Mouse (Mus musculus) liver, embryonic 13.5 days (tissue): ENCODE measurements around the gene Cend1. TPM values are rescaled to one million over a fixed set of nuclear protein-coding genes. Genes with fewer than 3 reads are reported as not detected.

ENCODE experiments used
- ATAC-seq: fragments of 200-750 bp; cut with Nextera tagmentation; 2 replicates; pipeline ENCODE4 v1.8.0; 2017; ENCODE audit warnings: low read depth, mild to moderate bottlenecking, moderate number of reproducible peaks, moderate library complexity
- DNase-seq: peaks from one replicate; pipeline ENCODE4 v3.0.0; 2022
- H3K27ac ChIP-seq: fragments of 300-500 bp; sonication (generic); 2 replicates; pipeline ENCODE4 v1.5.1; 2015; ENCODE audit warnings: moderate library complexity, mild to moderate bottlenecking, inconsistent platforms
- H3K27me3 ChIP-seq: fragments of 300-500 bp; sonication (generic); 2 replicates; pipeline ENCODE4 v1.6.1; 2015; ENCODE audit warnings: mild to moderate bottlenecking, inconsistent platforms
- H3K36me3 ChIP-seq: fragments of 300-500 bp; sonication (generic); 2 replicates; pipeline ENCODE4 v1.6.1; 2015; ENCODE audit warnings: mild to moderate bottlenecking, inconsistent platforms
- H3K4me1 ChIP-seq: fragments of 300-500 bp; sonication (generic); replicated peaks from 2 replicates; pipeline ENCODE4 v1.6.1; 2015; ENCODE audit warnings: inconsistent platforms
- H3K4me2 ChIP-seq: fragments of 300-500 bp; sonication (generic); 2 replicates; pipeline ENCODE4 v1.6.1; 2015; ENCODE audit warnings: inconsistent platforms, mild to moderate bottlenecking, moderate library complexity
- H3K4me3 ChIP-seq: fragments of 300-500 bp; sonication (generic); replicated peaks from 2 replicates; pipeline ENCODE4 v1.5.1; 2015; ENCODE audit warnings: mild to moderate bottlenecking, inconsistent platforms
- H3K9ac ChIP-seq: fragments of 300-500 bp; sonication (generic); 2 replicates; pipeline ENCODE4 v1.6.1; 2015; ENCODE audit warnings: mild to moderate bottlenecking, inconsistent platforms
- H3K9me3 ChIP-seq: fragments of 300-500 bp; sonication (generic); replicated peaks from 2 replicates; pipeline ENCODE4 v1.6.1; 2016; ENCODE audit warnings: inconsistent platforms
- WGBS: fragments of 180-500 bp; shearing (Covaris S2); methylation state at CpG from one replicate; pipeline ENCODE4 v1.1.7; 2015; ENCODE audit not compliant: insufficient replicate concordance; 5-methylcytosine and 5-hydroxymethylcytosine counted together
- polyA plus RNA-seq: library from polyadenylated mRNA; unstranded; fragments of >200 nt; fragmentation: Nextera tagmentation; extraction: Ambion mirVana; gene quantifications from 2 replicates; pipeline ENCODE4 v1.2.1, GENCODE M21; 2015

The Cend1 gene
- 0.10 and 0.14 TPM in 2 replicates for polyA plus RNA-seq

- no peak within 1 kb of the TSS for H3K4me3 ChIP-seq
- no peaks in the 10 kb centered on the region for H3K9me3 ChIP-seq
- DNase-seq: peak; percentile 31
- H3K4me1 ChIP-seq: peaks cover 55% of the 10 kb centered on the region
- H3K4me2 ChIP-seq: peak within 1 kb of the TSS; percentile 11; the same call in 1 of the 2 replicates
- peak; percentile 39; the same call in 1 of the 2 replicates for ATAC-seq
- WGBS: 16% methylated on average over 19 of the region's 19 CpGs
- peak within 1 kb of the TSS; percentile 12; the same call in 1 of the 2 replicates for H3K27ac ChIP-seq
- H3K36me3 ChIP-seq: peaks cover 40% of the 10 kb centered on the region
- peaks cover 3% of the 10 kb centered on the region; the same call in 1 of the 2 replicates for H3K27me3 ChIP-seq
- H3K9ac ChIP-seq: 0 out of 2 replicates have a peak within 1 kb of the TSS, but pooled peaks have one; percentile 3
Measured at GRCm38 (mm10) chr7:141429310-141429709, at the start of gene Cend1. Gene Cend1 (minus strand): TSS chr7:141429491.

GRCm38 (mm10) chr7:141478270-141478748, 49.0 kb upstream of the Cend1 start:
- no peaks in the 10 kb centered on the region for H3K9me3 ChIP-seq
- WGBS: 15% methylated on average over 5 of the region's 5 CpGs
- peak overlapping the region; percentile 87 for H3K27ac ChIP-seq
- peaks cover 77% of the 10 kb centered on the region for H3K4me1 ChIP-seq
- ATAC-seq: no peak
- H3K36me3 ChIP-seq: 0 out of 2 replicates have a peak, but pooled peaks cover under 1% of the 10 kb centered on the region
- no peak for DNase-seq
- peak overlapping the region; percentile 10; the same call in 1 of the 2 replicates for H3K4me3 ChIP-seq
- peaks cover 25% of the 10 kb centered on the region for H3K27me3 ChIP-seq
- peak overlapping the region; percentile 95 for H3K4me2 ChIP-seq
- H3K9ac ChIP-seq: peak overlapping the region; percentile 87

DNA sequence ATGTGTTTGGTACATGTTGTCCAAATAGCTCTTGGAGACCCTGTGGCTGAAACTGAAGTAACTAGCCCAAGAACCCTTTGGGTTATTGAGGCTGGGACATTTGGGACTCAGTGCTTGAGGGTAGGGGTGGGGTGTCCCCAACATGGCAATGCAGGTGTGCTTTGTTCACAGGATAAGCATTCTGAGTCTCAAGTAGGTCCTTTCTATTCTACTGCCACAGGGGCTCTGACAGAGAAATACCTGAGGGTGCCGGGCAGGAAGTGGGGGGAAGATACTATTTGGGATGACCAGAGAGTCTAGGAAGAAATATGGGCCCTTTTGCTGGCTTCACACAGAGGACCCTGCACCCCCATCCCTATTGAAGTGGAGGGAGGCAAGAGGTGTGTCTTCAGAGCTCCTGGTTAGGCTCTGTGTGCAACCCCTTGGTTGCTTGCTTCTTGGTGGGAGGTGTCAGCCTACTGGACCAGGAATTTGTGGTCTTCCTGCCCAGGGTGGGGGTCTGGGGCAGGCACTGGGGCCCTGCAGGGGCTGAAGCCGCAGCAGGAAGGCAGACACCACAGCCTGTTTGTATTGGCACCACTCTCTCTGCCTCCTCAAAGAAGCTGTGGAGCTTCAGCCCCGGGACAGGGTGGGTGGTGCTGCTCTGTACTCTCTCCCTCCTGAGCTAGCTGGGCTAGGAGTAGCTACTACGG, 48.4 kb upstream of the Cend1 start:
- peak overlapping the region; percentile 87 for H3K9ac ChIP-seq

DNA sequence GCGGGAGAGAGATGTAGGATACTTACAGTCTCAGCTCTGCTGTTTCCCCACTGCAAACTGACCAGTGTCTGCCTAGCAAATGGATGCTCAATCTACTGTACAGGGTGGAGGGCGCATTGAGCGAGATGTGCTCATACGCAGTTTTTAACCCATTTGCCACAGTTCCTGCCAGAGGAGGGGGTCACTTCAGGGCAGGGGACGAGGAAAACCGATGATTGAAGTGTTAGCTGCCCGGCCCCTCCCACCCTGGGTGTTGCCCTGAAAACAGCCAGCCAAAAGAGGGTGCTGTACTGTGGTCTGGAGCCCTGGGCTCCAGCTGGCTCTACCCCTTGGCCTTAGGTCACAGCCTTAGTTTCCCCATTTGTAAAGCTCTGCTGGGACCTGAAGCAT, 47.7 kb upstream of the Cend1 start:
- peaks cover 10% of the 10 kb centered on the region for H3K36me3 ChIP-seq
- H3K27me3 ChIP-seq: peaks cover 12% of the 10 kb centered on the region
- ATAC-seq (peak; percentile 22), DNase-seq (no peak)
- H3K4me3 ChIP-seq: peak overlapping the region; percentile 81
- peak overlapping the region; percentile 87 for H3K27ac ChIP-seq
- peak overlapping the region; percentile 87 for H3K9ac ChIP-seq
- peak overlapping the region; percentile 95 for H3K4me2 ChIP-seq
- no peaks in the 10 kb centered on the region for H3K9me3 ChIP-seq
- peaks cover 79% of the 10 kb centered on the region for H3K4me1 ChIP-seq
- 5% methylated on average over 7 of the region's 7 CpGs for WGBS

More for the DNA sequence above, 48.4 kb upstream of the Cend1 start:
- H3K27me3 ChIP-seq: peaks cover 20% of the 10 kb centered on the region
- DNase-seq: no peak
- H3K4me2 ChIP-seq: peak overlapping the region; percentile 95
- peaks cover 79% of the 10 kb centered on the region for H3K4me1 ChIP-seq
- WGBS: 19% methylated on average over 4 of the region's 4 CpGs
- H3K4me3 ChIP-seq: peak overlapping the region; percentile 10; the same call in 1 of the 2 replicates
- H3K9me3 ChIP-seq: no peaks in the 10 kb centered on the region
- ATAC-seq: no peak
- H3K36me3 ChIP-seq: peaks cover 2% of the 10 kb centered on the region
- peak overlapping the region; percentile 87 for H3K27ac ChIP-seq

DNA sequence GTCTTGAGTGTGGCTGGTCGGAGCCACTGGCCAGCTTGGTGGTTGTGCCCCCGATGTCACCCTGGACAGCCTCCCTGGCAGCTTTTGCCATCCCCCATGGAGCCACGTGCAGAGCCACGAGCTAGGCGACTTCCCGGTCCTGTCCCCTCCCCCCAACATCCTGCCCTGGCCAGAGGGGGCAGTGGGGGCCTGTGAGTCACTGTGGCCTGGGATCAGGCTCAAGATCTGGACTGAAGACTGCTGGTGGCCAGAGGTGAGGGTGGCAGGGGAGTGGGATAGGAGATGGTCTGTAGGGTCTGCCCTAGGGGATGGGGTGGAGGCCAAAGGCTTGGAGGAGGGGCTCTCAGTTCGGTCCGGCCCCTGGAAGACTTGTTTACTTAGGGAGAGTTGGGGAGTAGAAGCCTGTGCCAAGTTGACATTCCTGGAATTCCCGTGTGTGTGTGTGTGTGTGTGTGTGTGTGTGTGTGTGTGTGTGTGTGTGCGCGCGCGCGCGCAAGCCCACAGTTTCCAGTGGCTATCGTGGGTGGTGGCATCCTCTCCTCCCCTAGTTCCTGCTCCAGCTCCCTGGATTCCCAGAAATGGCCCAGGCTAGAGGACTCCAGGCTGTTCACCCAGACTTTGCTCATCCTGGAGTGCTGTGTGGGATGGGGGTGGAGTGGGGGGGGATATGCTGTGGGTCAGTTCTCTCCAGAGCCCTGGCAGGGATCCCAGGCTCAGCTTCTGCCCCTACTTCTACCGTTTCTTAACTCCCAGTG, 47.1 kb upstream of the Cend1 start:
- peak; percentile 22 for ATAC-seq

GRCm38 (mm10) chr7:141475805-141476158, 46.5 kb upstream of the Cend1 start:
- peak overlapping the region; percentile 87 for H3K9ac ChIP-seq
- H3K27ac ChIP-seq: peak overlapping the region; percentile 87
- H3K27me3 ChIP-seq: peaks cover under 1% of the 10 kb centered on the region; the same call in 1 of the 2 replicates
- DNase-seq (no peak), ATAC-seq (no peak)
- peak overlapping the region; percentile 95 for H3K4me2 ChIP-seq
- H3K36me3 ChIP-seq: peaks cover 20% of the 10 kb centered on the region
- H3K4me1 ChIP-seq: peaks cover 67% of the 10 kb centered on the region
- no peaks in the 10 kb centered on the region for H3K9me3 ChIP-seq
- WGBS: 1% methylated on average over 12 of the region's 12 CpGs
- peak overlapping the region; percentile 81 for H3K4me3 ChIP-seq

More for the DNA sequence above, 47.1 kb upstream of the Cend1 start:
- Histone ChIP-seq H3K36me3 (peaks cover 14% of the 10 kb centered on the region), H3K4me1 (peaks cover 73% of the 10 kb centered on the region), H3K4me3 (peak overlapping the region; percentile 81), H3K27ac (peak overlapping the region; percentile 87), H3K4me2 (peak overlapping the region; percentile 95), H3K9me3 (no peaks in the 10 kb centered on the region), H3K27me3 (peaks cover 6% of the 10 kb centered on the region), H3K9ac (peak overlapping the region; percentile 87)
- 7% methylated on average over 17 of the region's 17 CpGs for WGBS
- peak; percentile 47 for DNase-seq

DNA sequence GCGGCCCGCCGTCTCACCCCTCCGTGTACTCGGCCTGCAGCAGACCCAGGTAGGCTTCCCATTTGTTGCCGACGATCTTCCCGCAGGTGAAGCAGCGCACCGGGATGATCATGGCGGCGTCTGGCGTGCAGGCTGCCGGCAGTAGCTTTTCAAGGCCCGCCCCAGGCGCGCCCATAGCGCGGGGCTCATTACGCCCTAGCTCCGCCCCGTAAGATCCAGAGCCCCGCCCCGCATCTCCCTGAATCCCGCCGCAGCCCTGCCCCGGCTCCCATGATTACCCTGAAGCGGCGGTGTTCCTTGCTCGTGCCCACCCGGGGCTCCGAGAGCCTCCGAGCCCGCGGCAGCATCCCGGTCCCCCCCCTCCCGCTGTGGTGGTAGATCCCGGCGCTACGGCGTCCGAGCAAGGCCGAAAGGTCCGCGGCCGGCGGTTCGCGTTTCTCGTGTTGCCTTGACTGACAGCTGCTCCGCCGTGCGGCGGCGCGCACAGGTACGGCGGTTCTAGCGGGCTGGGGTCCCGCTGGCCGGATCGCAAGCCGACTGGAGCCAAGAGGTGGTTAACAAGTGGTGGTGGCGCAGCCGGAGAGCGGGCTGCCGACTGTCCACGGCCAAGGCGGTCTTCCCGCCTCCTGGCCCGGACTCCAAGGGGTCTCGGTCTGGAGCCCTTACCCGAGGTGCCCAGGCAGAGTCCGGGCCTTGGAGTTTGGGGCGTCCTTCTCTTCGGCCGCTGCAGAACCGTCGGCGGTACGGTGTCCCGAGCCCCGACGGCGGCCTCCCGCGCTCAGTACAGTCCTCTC, 45.9 kb upstream of the Cend1 start, which contains the start of the genes Polr2l and Tspan4:
Gene Polr2l, minus strand, starts transcription at position 122 of the 794 bp plus-strand sequence.
Gene Tspan4, plus strand, starts transcription at position 230 of the 794 bp plus-strand sequence.
- H3K4me1 ChIP-seq: peaks cover 62% of the 10 kb centered on the region
- peak within 1 kb of the TSS; percentile 87 for H3K27ac ChIP-seq
- peaks cover 26% of the 10 kb centered on the region for H3K36me3 ChIP-seq
- ATAC-seq (peak; percentile 77), DNase-seq (peak; percentile 79)
- H3K4me3 ChIP-seq: peak within 1 kb of the TSS; percentile 81
- H3K27me3 ChIP-seq: no peaks in the 10 kb centered on the region
- H3K9me3 ChIP-seq: no peaks in the 10 kb centered on the region
- H3K9ac ChIP-seq: peak within 1 kb of the TSS; percentile 87
- under 1% methylated on average over 86 of the region's 87 CpGs for WGBS
- peak within 1 kb of the TSS; percentile 95 for H3K4me2 ChIP-seq

DNA sequence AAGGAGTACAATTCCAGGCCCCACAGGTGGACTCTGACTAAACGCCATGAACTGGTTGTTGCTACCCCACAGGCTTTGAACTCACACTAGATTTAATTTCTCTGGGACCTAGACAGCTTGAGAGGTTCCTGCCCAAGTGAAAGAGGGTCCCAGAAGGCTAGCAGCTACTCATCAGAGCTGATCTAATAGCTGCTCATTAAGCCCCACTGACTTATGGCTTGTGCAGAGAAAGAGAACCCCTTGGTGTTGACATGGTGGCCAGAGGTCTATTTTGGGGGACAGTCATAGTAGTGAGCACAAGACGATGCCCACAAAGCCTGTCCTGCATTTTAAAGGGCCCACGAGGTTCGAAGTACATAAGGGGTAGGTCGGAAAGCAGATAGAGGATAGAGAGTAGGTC, 44.9 kb upstream of the Cend1 start:
- no peak for ATAC-seq
- 3% methylated on average over 5 of the region's 5 CpGs for WGBS
- H3K27ac ChIP-seq: peak overlapping the region; percentile 87

DNA sequence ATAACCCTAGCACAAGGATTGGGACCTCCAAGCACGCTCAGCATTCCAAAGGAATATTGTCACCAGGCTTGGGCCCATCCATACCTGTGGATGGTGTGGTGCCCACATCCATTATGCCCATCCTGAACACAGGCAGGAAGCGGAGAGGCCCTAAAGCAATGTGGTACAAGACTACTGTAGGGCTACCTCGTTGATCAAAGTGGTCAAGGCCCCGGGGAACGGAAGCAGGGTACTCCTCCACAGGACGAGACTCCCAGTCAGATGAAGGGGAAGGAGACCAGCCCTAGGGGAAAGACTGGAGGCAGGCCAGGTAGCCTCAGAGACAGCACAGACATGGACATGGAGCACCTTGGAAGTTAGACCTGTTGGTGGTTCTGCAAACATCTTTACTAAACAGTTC, 43.5 kb upstream of the Cend1 start:
- no peak overlapping the region for H3K4me3 ChIP-seq
- no peak for ATAC-seq
- peaks cover 74% of the 10 kb centered on the region for H3K4me1 ChIP-seq
- H3K27me3 ChIP-seq: no peaks in the 10 kb centered on the region
- DNase-seq: no peak
- H3K36me3 ChIP-seq: peaks cover 37% of the 10 kb centered on the region
- 76% methylated on average over 6 of the region's 6 CpGs for WGBS
- H3K9me3 ChIP-seq: no peaks in the 10 kb centered on the region
- H3K4me2 ChIP-seq: no peak overlapping the region; the same call in 1 of the 2 replicates
- no peak overlapping the region for H3K27ac ChIP-seq
- H3K9ac ChIP-seq: 0 out of 2 replicates have a peak overlapping the region, but pooled peaks have one; percentile 9

More for the DNA sequence above, 44.9 kb upstream of the Cend1 start:
- H3K4me3 ChIP-seq: peak overlapping the region; percentile 81
- peaks cover 36% of the 10 kb centered on the region for H3K36me3 ChIP-seq
- peaks cover 70% of the 10 kb centered on the region for H3K4me1 ChIP-seq
- peak overlapping the region; percentile 87 for H3K9ac ChIP-seq
- H3K27me3 ChIP-seq: no peaks in the 10 kb centered on the region
- H3K9me3 ChIP-seq: no peaks in the 10 kb centered on the region
- H3K4me2 ChIP-seq: peak overlapping the region; percentile 95
- DNase-seq: no peak

DNA sequence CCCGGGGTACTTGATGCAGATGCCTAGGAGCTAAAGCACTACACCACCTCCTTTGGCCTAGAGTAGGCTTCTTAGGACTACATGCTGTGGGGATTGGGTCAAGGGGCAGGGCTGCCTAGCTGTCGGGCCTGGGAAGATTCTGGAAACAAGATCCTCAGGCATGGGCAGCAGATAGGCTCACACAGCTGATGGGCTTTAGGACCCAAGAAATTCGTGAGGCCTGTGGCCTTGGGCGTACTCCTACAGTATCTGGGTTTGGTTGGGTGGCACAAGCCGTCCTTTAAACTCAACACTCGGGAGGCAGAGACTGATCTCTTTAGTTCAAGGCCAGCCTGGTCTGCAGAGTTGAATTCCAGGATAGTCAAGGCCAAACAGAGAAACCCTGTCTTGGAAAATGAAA, 42.9 kb upstream of the Cend1 start:
- no peaks in the 10 kb centered on the region for H3K9me3 ChIP-seq
- no peaks in the 10 kb centered on the region for H3K27me3 ChIP-seq
- H3K36me3 ChIP-seq: peaks cover 37% of the 10 kb centered on the region
- peaks cover 73% of the 10 kb centered on the region for H3K4me1 ChIP-seq
- H3K4me3 ChIP-seq: no peak overlapping the region
- H3K27ac ChIP-seq: no peak overlapping the region
- H3K4me2 ChIP-seq: no peak overlapping the region; the same call in 1 of the 2 replicates
- 69% methylated on average over 6 of the region's 6 CpGs for WGBS
- DNase-seq (no peak), ATAC-seq (no peak)
- H3K9ac ChIP-seq: no peak overlapping the region
